Mouse (Mus musculus): ENCODE results near the gene Zfp335.
"Not testable (repeated sequence)": the region's sequence is repeated elsewhere in the genome, so short reads cannot be mapped to it uniquely, and the experiment has no call there.

Gene Zfp335

DNA sequence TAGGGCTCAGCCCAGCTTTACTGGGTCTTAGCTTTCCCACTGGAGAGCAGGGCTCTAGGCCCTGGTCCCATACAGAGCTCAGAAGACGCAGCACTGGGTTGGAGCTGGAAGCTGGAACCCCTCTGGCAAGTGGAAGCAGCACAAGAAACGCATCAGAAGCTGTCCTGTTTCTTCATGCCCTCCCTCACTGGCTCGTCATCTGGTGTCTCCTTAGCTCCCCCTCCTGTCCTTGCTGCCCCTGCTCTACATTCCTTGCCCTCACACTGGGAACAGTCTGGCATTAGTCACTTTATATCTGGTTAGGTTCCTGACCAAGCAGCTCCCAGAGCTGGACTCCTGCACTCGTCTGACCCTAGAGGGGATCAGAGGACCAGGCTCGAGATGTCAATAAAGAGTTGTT lies 17.5 kb downstream of the Zfp335 start:
- no peak for DNase-seq (ENCODE audit: low read depth)

DNA sequence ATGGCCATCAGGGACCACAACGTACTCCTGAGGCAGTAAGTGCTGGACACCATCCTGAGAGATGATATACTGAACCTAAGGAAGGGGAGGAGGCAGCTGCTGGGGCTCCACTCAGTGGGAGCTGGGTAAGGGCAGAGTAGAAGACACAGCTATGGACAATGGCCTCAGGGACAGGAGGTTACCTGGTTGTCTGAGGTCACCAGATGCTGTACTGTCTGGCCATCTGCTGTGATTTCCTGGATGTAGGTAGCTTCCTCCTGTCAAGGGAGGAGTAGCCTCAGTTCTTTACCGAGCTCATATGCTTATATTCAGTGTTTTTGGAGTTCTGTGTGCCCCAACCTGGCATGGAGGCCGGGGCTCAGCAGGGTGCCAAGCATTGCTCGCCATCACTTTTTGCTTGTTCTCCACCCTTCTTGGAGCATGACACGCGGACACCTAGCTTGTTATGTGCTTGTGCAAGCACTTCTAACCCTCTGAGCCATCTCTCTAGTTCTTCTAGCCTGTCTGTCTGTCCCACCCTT lies 18.8 kb downstream of the Zfp335 start:
- no peak for DNase-seq (ENCODE audit: low read depth)

DNA sequence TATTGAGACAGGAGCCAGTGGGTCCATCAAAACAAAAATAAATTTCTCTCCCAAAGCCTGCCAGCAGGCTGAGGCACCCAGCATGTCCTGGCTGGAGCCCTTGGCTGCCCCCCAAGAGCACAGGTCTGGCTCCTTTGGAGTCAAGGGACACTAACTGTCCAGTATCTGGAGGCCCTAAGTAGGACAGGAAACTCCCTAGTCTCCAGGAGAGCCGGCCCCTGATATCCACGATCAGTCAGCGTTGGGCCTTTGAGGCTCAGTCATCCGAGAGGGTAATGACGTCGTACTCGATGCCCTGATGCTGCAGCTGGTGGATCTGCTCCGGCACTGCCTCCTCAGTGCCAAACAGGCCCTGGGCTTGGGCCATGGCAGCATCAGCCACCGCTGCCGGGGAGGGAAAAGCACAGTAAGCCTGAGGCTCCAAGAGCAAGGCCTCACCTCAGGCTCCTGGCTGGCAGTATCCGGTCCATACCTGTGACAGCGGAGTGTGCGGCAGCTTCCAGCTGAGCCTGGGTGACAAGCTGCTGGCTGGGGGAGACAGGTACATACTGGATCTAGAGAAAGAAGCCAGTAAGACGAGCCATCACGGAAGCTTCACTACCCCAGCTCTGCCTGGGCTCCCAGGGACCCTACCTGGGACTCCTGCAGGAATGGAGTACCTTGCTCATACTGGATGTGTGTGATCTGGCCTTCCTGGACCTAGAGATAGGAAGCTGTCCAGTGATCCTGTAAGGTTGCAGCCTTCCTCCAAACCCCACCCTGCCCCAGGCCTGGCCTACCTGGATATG lies 19.5 kb downstream of the Zfp335 start:
- DNase-seq (ENCODE audit: low read depth) = no peak

DNA sequence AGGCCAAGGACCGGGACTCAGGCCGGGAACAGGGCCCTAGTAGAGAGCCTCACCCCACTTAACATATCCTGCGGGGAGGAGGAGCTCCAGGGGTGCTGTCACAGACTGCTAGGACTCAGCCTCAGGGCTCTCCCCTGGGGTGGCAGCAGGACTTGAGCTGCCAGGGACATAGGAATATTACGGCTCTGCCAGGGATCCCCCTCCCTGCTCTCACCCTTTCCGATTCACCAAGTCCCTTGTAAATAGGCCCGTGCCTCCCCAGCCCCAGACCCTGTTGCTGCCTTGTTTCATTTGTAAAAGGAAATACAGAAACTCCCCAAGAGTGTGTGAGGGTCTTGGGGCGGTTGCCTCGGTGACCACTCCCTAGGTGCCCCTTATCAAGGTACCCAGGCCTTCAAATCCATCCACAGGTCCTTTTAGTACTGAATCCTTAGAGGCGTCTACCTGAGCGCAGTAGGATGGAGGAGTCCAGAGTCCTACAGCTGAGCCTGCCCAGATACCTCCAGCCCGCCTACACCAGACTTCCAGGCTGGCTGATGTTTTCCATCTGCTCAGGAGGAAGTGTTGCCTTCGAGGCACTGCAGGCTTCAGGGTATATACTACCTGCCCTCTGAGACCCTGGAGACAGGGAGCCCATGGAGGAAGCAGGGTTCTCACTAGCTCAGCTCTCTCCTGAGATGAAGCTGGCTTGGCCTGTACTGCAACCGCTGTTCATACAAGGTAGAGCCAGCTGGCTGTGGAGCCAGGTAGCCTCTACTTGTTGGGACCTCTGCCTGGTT lies 20.3 kb downstream of the Zfp335 start:
- DNase-seq (ENCODE audit: low read depth) = no peak

DNA sequence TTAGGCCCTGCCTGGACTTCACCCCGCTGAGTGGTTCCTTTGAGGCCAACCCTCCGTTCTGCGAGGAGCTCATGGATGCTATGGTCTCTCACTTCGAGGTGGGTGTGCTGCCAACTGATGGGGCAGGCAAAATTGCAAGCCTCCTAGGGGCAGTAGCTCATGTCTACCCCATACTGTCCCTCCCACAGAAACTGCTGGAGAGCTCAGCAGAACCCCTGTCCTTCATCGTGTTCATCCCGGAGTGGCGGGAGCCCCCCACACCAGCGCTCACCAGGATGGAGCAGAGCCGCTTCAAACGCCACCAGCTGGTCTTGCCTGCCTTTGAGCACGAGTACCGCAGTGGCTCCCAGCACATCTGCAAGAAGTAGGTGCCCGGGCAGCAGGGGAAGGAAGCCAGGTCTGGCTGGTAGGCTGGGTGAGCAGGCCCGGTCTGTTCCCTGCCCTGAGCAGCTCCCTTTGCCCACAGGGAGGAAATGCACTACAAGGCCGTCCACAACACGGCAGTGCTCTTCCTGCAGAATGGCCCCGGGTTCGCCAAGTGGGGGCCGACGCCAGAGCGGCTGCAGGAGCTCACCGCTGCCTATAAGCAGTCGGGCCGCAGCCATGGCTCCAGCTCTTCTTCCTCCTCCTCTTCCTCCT lies 21.0 kb downstream of the Zfp335 start:
- no peak for DNase-seq (ENCODE audit: low read depth)

DNA sequence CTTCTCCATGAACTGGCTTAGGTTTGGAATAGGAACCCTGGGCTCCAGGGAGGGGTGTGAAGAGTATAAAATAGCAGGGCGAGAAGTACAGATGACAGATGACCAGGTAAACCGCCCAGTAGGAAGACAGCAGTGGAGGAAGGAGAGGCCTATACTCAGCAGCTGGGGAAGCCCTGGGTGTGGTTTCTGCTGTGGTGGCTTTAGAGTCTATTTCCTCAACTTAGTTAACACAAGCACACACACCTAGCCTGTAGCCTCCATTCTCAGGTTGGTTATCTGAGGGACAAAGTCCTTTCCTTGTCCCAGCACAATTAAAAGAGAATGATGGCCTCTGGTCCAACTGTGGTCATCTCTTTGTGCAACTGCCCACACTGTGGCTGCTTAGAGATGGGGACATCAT lies 21.6 kb downstream of the Zfp335 start:
- DNase-seq (ENCODE audit: low read depth) = no peak

DNA sequence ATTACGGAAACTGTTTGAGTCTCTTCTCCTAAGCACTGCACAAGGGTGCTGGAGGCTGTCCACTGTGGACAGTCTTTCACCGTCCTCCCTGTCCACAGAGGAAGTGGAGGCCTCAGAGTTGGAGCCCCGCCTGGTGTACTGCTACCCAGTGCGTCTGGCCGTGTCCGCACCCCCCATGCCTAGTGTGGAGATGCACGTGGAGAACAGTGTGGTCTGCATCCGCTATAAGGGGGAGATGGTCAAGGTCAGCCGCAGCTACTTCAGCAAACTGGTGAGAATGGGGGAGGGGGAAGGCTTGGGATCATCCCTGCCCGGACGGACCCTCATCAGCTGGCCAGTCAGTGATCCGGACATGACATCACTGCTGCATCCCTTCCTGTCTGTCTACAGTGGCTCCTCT lies 22.6 kb downstream of the Zfp335 start:
- no peak for DNase-seq (ENCODE audit: low read depth)

DNA sequence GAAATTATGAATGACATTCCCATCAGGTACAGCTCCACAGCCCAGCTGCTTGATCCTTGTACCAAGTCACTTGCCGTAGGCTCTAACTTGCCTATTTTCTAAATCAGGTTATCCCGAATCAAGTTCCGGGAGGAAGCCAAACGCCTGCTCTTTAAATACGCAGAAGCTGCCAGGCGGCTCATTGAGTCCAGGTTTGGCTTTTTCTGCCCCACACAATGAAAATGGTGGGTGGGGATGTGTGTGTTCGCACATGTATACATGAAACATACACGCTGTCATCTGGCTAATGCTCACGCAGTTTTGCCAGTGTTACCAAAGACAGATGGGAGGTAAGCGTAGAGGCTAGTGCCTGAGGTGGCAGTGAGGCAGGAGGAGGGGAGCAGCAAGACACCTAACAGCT lies 24.9 kb downstream of the Zfp335 start:
- DNase-seq (ENCODE audit: low read depth) = no peak

DNA sequence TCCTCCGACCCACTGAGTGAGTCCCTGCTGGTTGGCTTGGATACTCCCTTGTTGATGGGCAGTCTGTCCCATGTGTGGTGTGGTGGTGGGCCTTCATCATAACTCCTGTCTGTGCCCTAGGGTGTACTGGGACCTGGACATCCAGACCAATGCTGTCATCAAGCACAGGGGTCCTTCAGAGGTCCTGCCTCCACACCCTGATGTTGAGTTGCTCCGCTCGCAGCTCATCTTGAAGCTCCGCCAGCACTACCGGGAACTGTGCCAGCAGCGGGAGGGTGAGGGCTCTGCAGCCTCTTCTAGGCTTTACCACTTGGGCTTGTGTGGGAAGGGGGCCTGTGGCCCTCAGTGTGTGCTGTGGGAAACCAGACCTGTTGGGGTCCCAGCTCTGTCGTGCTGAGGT lies 25.8 kb downstream of the Zfp335 start:
- DNase-seq (ENCODE audit: low read depth) = no peak

DNA sequence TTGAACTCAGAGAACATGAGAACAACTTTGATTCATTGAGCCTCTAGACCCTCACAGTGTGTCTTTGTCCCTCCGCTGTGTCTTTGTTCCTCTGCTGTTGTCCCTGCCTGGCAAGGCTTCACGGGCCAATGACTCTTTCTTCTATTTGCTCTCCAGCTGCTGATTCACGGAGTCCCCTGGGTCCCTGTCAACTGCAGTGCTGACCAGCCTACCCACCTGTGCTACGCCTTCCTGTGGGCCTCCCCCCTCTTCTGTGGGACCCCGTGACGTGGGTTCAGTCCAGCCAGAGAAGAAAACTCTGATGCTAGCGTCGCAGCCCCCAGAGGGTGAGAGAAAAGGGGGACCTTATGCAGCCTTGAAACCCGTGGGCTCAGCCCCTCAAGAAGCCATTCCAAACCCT lies 28.9 kb downstream of the Zfp335 start:
- no peak for DNase-seq (ENCODE audit: low read depth)

DNA sequence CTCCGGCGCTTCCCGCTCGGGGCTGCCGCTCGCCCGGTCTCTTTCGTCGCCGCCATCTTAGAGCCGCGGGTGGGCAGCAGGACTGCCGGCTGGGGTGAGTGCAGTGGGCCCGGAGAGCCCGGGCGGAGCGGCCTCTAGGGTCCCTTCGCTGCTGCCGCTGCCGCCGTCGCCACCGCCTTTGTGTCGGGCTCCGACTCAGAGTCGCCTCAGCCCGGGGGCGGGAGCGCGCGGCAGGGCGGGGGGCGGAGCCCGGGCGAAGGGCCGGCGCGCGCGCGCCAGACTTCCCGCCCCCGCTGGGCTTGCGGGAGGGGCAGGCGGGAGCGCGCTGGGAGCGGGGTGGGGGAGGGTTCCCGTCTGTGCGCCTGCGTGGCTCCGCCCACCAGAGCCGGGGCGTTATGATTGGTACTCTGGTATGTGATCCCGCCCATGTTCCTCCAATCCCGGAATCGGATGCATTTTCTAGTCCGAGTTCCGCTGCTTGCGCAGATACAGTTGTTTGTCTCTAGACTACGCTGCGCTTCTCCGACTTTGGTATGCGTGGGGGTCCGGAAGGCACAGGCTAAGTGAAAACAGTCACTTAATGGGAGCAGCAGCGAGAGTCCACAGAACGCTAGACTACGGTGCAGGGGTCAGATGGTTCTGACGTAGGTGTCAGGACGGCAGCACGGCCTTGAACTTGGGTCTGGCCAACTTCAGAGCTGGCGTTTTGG lies 31.8 kb downstream of the Zfp335 start:
- DNase-seq (ENCODE audit: low read depth) = peak; percentile 98

DNA sequence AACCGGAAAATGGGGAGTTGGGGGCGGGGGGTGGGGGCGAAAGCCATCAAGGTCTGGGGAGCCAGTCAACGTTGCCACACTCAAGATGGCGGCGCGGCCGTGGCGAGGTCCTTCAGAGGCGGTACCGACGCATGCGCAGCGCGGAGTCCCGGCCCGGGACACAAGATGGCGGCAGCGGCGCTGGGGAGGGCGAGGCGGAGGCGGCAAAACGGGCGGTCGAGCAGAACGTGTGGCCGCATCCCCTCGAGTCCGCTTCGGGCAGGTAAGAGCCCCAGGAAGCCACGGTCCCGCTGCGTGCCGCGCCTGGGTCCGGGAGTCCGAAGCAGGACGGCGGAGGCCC lies 32.4 kb downstream of the Zfp335 start, which contains the start of gene Pcif1:
Pcif1 (plus strand) TSS at position 77 of the 340 bp plus-strand sequence.
- DNase-seq (ENCODE audit: low read depth) = peak; percentile 95

DNA sequence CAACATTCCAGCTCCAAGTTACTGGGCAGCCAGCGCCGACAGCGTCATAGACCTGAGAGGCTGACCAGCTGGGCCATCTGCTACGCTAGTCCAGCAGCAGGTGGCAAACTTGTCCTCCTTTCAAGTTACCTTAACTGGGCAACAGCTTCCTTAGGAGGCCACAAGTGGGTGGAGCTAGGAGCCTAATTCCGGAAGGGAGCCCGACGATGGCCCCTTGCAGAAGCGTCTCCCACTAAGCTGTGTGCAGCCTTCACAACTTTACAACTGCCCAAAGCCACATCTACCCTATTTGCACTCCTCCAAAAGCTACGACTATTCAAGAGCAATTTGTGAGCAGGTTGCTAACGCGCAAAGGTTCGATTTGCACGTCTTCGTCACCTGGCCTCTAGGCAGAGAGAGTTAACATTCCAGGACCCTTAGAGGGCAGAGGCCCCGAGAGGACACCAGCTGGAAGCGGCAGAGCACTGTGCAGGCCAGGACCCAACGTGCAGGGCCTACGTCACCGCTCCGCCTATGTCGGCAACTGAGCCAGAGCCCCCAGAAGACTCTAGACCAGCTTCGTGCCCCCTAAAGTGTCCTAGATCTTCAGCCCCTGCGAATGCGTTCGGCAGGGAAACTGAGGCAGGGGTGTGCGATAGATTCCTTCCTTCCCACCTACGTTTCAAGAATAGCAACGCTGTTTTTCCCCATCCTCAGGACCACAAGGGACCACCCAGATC lies 32.9 kb downstream of the Zfp335 start:
- DNase-seq (ENCODE audit: low read depth) = peak; percentile 85

DNA sequence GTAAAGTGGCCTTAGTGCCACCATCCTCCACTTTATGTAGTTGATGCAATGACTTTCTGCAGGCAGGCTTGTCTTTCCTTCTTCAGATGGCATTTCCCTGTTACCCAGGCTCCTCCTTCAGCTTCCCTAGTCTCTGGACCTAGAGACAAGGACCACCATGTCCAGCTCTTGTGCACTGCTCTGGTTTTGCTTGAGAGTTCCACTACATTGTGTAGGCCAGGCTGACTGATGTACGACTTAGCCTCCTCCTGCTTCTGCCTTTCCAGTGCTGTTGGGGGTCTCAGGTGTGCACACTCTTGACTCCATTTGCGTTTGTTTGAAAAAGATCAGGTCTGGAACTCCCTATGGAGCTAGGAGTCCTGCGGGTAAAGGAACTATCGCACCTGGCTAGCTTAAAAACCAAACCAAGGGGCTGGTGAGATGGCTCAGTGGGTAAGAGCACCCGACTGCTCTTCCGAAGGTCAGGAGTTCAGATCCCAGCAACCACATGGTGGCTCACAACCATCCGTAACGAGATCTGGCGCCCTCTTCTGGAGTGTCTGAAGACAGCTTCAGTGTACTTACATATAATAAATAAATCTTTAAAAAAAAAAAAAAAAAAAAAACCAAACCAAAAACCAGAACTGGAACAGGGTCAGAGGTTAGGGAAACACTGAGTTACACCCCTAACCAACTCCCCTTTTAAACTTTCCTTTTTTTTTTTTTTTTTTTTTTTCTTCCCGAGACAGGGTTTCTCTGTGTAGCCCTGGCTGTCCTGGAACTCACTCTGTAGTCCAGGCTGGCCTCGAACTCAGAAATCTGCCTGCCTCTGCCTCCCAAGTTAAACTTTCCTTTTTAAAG lies 34.0 kb downstream of the Zfp335 start:
- not testable (repeated sequence) for DNase-seq (ENCODE audit: low read depth)

DNA sequence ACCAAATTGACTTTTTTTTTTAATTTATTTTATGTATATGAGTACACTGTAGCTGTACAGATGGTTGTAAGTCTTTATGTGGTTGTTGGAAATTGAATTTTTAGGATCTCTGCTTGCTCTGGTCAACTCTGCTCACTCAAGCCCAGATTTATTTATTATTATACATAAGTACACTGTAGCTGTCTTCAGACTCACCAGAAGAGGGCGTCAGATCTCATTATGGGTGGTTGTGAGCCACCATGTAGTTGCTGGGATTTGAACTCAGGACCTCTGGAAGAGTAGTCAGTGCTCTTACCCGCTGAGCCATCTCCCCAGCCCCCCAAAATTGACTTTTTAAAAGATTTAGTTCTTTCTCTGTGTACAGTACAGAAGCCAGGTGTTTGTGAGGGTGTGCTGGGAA lies 35.9 kb downstream of the Zfp335 start:
- not testable (repeated sequence) for DNase-seq (ENCODE audit: low read depth)

DNA sequence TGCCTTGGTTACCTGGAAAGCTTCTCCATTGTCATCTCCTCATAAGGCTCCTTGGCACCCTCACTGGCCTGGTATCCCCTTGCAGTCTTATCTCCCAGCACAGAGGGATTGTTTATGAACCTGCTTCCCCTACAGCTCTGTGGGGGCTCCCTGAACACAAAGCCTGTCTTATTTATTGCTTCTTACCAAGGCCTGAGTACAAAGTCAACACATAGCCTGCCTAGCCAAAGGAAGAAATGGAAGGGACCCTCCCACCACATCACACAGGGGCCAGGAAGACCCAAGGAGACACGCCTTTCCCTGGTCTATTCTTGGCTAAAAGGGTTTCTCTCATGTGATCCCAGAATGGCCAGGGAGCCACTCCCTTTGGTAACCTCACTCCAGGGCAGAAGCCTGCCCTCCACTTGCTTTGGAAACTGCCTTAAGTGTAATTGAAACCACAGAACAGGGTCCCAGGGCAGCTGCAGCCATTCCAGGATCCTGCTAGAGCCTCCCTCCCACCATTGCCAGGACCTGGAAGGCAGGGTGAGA lies 37.3 kb downstream of the Zfp335 start:
- DNase-seq (ENCODE audit: low read depth) = no peak

DNA sequence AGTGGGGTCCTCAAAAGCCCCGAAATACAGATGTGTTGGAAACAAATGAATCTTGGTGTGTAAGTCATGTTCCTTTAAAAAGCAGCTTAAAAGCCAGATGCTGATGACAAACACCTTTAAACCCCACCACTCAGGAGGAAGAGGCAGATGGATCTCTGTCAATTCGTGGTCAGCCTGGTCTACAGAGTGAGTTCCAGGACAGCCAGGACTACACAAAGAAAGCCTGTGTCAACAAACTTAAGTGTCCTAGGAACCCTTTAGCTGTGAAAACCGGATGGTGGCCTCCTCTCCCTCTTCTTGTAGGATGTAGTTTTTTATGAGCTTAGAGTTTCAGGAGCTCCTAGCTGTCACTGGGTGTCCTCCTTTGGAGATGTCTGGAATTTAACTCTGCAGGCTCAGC lies 37.9 kb downstream of the Zfp335 start:
- no peak for DNase-seq (ENCODE audit: low read depth)

DNA sequence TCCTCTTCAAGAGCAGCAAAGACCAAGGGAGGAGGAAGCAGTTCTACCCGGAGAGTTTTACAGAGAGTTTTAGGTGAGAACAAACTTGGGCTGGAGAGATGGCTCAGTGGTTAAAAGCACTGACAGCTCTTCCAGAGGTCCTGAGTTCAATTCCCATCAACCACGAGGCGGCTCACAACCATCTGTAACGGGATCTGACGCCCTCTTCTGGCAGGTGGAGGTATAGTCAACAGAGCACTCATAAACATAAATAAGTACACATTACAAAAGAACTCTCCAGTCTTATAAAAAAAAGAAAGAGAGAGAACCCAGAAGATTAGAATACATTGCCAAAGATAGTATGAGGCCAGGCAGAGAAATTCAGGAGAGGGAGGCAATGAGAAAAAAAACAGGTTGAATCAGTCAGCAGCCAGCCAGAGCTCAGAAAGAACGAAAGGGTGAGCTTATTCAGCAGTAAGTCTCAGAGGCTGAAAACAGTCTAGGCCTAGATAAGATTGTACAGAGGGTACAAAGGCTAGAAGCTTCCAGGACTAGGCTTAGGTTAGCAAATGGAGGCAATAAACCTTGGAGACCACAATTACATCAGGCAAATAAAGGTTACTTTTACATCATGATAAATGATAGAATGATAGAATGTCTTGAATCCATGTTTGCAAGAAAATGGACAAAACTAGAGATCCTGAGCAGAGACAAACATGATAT lies 39.8 kb downstream of the Zfp335 start:
- DNase-seq (ENCODE audit: low read depth) = no peak

DNA sequence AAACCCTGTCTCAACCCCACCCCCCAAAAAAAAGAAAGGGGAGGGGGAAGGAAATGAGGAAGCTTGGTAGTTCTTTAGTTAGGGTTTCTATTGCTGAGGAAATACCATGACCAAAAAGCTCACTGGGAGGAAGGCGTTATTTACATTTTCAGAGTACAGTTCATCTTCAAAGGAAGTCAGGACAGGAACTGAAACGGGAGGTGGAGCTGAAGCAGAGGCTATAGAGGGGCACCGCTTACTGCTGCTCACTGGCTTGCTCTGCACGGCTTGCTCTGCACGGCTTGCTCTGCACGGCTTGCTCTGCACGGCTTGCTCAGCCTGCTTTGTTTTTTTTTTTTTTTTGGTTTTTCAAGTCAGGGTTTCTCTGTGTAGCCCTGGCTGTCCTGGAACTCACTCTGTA lies 43.1 kb downstream of the Zfp335 start:
- DNase-seq (ENCODE audit: low read depth) = peak; percentile 69

DNA sequence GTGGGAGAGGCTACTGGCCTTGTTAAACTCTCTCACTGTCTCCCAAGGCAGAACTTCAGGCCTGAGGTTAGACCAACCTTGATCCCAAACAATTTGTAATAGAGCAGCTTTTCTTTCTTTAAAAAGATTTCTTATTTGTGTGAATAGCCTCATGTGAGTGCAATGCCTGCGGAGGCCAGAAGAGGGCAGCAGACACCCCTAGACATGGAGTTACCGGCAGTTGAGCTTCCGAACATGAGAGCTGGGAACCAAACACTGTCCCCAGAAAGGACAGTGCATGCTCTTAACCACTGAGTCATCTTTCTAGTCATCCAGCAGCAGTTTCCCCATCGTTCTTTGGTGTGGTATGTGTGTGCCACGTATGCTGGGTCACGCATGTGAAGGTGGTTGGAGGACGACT lies 44.0 kb downstream of the Zfp335 start:
- DNase-seq (ENCODE audit: low read depth) = peak; percentile 59

Measured in induced T-regulatory cell, adult 2 months (primary cell).